Mouse (Mus musculus) monocyte, adult 2 months (primary cell): Measurements from ENCODE around the gene Ezr.
"Not testable (repeated sequence)": the region's sequence is repeated elsewhere in the genome, so short reads cannot be mapped to it uniquely, and the experiment has no call there.

Source experiments
- DNase-seq, 2 experiments: peaks; one replicate each; pipeline ENCODE4 v3.0.0; 2022; ENCODE audit warnings: low spot score in 2 of 2, low read depth in 1 of 2

The Ezr gene

DNA sequence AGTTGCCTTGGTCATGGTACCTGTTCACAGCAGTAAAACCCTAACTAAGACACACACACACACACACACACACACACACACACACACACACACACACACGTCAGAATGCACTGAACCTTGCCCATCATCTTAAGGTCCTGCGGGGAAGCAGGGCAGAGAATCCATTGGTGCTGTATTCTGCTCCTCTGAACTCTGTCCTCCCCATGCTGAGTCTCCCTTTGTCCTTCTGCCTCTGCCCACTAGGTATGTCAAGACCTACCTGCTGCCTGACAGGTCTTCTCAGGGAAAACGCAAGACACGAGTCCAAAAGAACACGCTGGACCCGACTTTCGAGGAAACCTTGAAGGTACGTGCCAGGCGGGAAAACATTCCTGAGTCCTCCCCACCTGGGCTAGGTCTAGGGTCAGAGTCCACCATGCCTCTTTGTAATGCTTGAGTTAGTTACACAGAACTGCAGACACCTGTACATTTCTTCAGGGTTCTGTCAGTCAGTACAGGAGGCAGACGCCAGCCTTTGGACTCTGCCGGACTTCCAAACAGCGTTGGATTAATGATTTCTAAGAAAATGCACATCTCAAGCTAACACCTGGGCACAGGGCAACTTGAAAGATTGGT lies 54.5 kb downstream of the Ezr start:
- DNase-seq, result no peak

DNA sequence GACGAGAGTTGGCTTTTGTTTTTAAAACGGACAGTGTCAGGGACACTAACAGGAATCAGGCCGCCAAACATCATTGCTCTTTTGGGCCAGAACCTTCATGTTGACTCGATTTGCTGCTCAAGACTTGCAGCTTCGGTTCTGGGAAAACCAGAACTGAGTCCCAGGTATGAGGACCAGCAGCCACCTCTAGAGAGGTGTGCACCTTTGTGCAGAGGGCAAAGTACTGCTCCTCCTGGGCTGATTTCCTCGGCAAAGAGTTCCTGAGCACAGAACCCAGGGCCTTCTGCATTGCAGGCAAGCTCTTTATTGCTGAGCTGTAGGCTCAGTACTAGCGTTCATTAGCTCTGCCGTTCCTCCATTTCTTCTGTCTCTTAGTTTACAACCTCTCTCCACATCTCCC lies 68.6 kb downstream of the Ezr start:
- not testable (repeated sequence) for DNase-seq

DNA sequence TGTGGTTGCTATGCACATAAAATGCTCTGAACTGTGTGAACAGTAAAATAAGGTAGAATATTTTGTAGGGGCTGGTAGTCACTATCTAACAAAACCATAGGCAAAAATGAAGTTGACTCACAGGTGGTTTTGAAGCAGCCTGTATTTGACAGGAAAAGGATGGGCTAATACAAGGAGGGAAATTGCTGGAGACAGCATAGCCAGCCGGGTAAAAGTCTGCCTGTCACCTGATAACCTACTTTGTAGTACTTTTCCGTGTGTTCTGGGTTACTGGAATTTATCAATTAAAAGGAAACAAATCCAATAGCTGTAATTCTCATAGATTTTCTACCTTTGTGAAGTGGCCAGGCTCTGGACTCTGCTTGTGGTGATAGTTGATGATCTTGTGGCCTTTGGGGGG lies 69.1 kb downstream of the Ezr start:
- not testable (repeated sequence) for DNase-seq

DNA sequence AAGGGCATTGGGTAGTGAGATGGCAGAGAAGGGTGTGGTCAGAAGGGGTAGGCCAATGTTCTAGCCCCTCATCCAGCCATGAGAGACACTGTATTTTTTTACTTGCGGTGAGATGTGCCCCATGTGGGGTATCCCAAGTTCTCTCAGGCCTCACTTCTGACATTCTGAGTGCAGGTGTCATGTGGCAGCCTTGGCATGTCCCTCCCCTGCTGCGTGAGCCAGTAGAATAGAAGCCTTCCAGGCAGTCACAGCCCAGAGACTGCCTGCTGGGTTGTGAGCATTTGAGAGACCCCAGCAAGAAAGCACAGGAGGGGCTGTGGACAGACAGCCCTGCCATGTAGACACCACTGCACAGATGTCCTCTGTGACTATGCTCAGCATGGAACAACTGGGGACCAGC lies 74.4 kb downstream of the Ezr start:
- not testable (repeated sequence) for DNase-seq

DNA sequence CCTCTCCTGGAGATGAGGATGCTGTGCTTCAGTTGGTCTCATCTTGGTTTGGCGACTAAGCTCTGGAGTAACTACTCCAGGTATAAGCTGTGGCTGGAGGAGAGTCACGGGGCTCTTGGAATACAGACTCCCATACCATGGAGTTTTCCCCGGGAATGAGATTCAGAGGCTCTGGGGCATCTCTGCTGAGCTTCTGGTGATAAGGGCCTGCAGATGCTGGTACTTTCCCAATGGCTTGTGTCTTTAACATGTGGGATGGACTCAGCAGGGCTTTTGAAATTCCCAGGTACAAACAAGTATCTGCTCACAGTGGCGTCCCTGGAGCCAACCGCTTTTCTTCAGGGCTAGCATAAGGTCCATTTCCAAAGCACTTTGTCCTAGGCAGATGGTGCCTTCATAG lies 75.2 kb downstream of the Ezr start:
- DNase-seq, result not testable (repeated sequence)

DNA sequence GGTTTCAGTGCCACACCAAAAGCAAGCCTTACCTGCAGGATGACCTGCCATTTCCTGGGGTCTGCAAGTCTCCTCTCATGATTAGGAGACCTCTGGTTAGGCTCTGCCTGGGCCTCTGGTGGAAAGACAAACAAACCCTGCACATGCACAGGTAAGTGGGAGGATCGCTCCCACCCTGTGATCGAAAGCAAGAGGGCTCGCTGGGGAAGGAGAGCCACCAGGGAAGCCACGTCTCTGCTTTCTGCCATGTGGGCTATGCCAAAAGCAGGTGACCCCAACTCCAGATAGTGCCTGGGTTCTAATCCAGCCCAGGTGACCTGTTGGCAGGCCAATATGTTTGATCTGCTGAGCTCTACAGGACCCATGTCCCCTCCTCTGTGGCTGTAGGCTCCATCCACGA lies 76.1 kb downstream of the Ezr start:
- DNase-seq, result not testable (repeated sequence)

DNA sequence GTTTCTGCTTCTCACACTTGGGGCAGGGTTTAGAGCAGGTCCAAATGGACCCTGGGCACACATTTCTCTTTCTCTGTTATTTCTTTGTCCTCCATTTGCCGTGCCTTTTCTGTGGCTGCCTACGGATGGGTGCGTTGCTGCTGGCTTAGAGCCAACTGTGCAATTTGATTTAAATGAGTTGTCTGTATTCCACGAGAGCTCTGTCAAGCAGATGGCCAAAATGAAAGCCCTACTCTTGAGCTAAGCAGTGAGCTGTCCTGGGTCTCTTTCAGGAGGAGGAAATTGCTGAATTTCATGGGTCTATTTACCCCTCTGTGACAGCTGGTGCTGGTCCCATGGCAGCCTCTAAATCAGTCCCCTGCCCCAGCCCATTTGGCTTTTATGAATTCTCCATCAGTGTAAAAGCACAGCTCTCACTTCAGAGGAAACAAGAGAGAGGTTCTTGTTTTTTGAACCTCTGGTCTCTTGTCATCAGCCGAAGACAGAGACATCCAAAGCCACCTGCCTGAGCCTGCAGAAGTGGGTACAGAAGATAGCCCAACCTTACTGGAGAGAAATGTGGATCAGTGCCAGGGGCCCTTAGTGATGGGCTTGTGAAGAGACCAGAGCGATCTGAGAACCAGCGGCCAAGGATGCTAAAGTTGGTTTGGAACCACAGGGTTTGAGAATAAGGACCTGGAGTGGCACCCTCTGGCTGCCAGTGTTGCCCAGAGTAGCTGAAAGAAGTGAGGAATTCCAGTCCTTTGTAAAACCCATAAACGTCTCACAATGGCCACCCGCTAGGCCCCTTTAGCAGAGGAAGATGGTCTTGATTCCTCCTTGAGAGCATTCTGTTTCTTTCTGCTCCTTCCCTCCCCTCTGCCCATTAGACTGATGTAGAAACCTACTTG lies 79.0 kb downstream of the Ezr start:
- DNase-seq, result not testable (repeated sequence)

DNA sequence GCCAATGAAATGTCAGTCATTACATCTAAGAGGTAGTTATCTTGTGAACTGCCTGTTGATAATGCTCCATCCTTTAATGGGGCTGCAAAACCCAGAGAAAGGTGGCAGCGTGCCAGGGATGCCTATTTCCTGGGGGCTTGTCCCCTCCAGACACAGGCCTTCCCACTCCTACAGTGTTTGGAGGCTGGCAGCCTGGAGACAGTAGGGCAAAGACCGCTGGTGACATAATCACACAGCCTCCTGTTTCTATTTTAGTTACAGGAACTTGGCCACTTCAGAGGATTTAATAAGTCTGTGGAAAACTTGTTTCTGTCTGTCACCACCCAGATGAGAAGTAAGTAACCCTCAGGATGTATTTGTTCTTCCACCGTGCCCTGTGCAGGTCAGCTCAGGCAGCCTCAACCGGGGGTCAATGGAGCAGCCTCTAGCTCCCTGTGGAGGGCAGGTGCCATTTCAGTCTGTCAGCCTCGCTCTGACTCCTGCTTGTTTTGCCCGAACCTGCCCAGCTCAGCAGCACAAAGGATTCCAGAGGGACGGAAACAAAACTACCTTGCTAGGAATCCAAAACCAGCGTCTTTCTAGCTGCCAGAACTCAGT lies 79.9 kb downstream of the Ezr start:
- DNase-seq, result not testable (repeated sequence)

DNA sequence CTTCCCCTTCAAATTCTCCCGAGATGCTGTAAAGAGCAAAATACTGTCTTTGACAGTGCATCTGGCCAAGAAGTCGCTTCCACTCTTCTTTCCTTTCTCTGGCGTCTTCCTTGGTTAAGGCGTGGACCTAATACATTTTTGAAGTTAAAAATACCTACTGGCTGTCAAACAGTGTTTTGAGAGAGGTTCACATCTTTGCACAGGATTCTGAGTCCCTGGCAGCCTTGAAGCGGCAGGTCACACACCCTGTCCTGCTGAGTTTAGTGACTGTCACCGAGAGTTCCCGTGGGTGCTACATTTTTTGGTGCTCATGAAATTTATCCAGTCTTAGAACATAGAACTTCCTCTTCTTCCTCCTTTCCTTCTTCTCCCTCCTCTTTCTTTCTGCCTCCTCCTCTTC lies 82.5 kb downstream of the Ezr start:
- DNase-seq, result not testable (repeated sequence)

DNA sequence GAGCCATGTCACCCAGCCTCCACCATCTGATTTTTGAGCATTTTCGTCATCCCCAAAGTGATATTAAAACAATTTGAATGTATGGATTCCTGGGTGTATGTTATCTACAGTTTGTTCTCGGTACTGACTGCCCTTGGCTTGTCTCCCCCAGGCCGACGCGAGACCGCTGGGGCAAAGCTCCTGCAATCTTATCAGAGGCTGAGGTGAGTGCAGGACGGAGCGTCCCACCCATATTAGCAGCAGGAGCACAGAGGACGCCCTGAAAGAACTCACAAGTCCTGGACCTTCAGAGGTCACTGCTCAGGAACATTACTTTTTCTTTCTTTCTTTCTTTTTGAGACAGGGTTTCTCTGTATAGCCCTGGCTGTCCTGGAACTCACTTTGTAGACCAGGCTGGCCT lies 83.1 kb downstream of the Ezr start:
- DNase-seq, result not testable (repeated sequence)

DNA sequence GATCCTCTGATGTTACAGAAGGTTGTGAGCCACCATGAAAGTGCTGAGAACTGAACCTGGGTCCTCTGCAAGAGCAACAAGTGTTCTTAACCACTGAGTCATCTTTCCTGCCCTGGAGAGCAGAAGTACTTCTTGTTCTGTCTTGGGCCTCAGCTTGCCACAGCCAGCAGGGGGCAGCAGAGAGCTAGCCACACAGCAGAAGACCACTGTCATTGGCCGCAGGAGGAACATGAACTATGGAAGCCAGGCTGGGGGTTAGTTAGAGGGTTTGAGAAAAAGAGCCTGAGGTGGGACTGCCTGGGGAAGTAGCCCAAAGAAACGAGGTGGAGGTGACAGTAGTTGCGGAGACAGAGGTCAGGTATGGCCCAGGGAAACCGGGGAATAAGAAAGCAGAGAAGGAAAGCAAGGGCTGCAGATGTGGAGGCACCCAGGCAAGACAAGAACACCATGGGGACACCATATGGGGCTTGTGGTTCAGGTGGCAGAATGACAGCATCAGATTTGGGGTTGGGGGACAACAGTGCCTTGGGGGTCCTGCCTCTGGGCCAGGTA lies 85.3 kb downstream of the Ezr start:
- DNase-seq, result peak in 1 of 2 experiments; percentile 46

DNA sequence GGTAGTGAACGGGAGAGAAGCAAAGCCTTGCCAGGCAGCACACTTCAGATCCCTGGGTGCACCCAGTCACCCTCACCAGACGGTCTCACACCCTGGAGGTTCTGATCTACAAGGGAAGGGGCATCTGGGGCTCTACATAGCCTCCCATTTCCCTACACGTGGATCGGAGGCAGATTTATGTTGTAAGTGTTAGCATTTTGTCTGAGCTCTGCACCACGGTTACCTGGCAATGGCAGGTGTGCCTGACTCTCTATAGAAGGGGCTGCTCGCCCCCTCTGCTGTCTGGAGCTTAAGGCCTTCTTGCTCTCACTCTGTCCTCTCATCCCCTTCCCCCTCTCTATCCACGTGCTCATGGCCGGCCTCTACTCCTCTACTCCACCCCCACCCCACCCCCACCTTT lies 86.1 kb downstream of the Ezr start:
- DNase-seq, result not testable (repeated sequence)

DNA sequence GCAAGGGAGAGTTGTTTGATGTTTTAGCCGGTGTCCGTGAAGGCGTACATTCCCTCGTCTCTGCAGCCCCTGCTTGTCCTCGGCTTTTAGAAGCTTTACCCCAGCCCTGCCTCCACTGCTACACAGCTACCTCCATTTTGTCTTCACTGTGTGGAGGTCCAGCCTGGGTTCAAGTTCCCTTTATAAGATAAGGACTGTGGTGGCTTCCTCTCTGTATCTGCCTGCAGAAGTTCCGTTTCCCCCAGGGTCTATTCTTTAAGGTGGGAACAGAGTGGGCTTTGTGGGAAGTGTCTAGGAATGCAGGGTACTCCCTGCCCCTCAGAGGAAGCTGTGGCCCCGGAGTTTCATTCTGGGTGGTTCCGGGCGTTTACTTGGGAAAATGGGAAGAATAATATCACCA lies 86.9 kb downstream of the Ezr start:
- DNase-seq, result not testable (repeated sequence)

DNA sequence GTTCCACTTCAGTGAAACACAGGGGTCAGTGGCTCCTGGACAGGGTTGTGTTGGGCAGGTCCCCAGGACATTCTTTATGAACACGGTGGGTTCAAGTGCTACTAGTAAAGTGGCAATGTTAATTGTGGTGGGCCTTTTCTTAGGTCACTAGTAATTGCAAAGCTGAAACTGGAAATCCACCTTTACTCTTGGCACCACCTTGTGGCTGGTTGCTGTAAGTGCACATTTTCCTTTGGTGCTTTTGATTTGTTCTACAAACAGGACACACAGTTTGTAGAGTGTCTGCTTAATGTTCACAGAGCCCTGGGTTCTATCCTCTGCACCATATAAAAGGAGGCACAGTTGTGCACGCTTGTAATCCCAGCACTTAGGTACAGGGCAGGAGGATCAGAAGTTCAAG lies 91.0 kb downstream of the Ezr start:
- DNase-seq, result peak; percentile 46 to 67

DNA sequence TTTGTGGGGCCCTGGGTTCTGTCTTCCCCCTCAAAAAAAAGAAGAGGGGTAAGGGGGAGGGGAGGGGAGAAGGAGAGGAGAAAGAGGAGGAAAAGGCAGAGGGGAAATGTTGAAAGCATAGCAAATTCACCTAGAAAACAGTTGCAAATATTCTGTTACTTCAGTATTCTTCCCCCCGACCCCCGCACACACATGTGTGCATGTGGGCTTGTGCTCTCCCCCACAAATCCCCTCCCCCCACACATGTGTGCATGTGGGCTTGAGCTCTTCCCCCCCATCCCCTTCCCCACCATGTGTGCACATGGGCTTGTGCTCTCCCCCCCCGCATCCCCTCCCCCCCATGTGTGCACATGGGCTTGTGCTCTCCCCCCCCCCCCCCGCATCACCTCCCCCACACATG lies 93.2 kb downstream of the Ezr start:
- not testable (repeated sequence) for DNase-seq
